Mouse (Mus musculus) hindbrain, postnatal 0 days (tissue): ENCODE data around the gene Nampt. TPM values are rescaled to one million over a fixed set of nuclear protein-coding genes. Genes with fewer than 3 reads are reported as not detected.
"Not testable (repeated sequence)": the region's sequence is repeated elsewhere in the genome, so short reads cannot be mapped to it uniquely, and the experiment has no call there.

ENCODE experiments used
- ATAC-seq: fragments of 200-750 bp; cut with Nextera tagmentation; 2 replicates; pipeline ENCODE4 v1.8.0; 2017; ENCODE audit warnings: mild to moderate bottlenecking, moderate TSS enrichment, moderate library complexity
- DNase-seq: peaks from one replicate; pipeline ENCODE4 v3.0.0-alpha.2; 2015; ENCODE audit warnings: low spot score
- H3K27ac ChIP-seq: fragments of 300-500 bp; sonication (generic); 2 replicates; pipeline ENCODE4 v1.5.1; 2014; ENCODE audit warnings: mild to moderate bottlenecking
- H3K27me3 ChIP-seq: fragments of 300-500 bp; sonication (generic); 2 replicates; pipeline ENCODE4 v1.6.1; 2014; ENCODE audit warnings: low read length, mixed read lengths; ENCODE audit not compliant: insufficient read depth
- H3K36me3 ChIP-seq: fragments of 300-500 bp; sonication (generic); 2 replicates; pipeline ENCODE4 v1.6.1; 2014; ENCODE audit warnings: low read length, mixed read lengths; ENCODE audit not compliant: insufficient read depth
- H3K4me1 ChIP-seq: fragments of 300-500 bp; sonication (generic); 2 replicates; pipeline ENCODE4 v1.6.1; 2014; ENCODE audit warnings: antibody characterized with exemption, low read length, mixed read lengths; ENCODE audit not compliant: insufficient read depth
- H3K4me2 ChIP-seq: fragments of 300-500 bp; sonication (generic); 2 replicates; pipeline ENCODE4 v1.6.1; 2014; ENCODE audit warnings: low read depth, mild to moderate bottlenecking, low read length, moderate library complexity, mixed read lengths
- H3K4me3 ChIP-seq: fragments of 300-500 bp; sonication (generic); 2 replicates; pipeline ENCODE4 v1.5.1; 2014; ENCODE audit warnings: low read length
- H3K9ac ChIP-seq: fragments of 300-500 bp; sonication (generic); replicated peaks from 2 replicates; pipeline ENCODE4 v1.6.1; 2014; ENCODE audit warnings: mild to moderate bottlenecking, low read length, moderate library complexity, mixed read lengths
- H3K9me3 ChIP-seq: fragments of 300-500 bp; sonication (generic); 2 replicates; pipeline ENCODE4 v1.6.1; 2016; ENCODE audit warnings: low read length, mixed read lengths
- CTCF ChIP-seq: IDR thresholded peaks from 2 replicates; pipeline ENCODE4 v1.5.1; 2016; ENCODE audit warnings: antibody characterized with exemption, control low read depth, low read depth
- WGBS: fragments of 180-500 bp; shearing (Covaris S2); extraction: QIAGEN DNeasy Blood & Tissue Kit; methylation state at CpG from one replicate; pipeline ENCODE4 v1.1.7; 2014; 5-methylcytosine and 5-hydroxymethylcytosine counted together
- polyA plus RNA-seq: library from polyadenylated mRNA; unstranded; fragments of >200 nt; fragmentation: Nextera tagmentation; extraction: Ambion mirVana; gene quantifications from 2 replicates; pipeline ENCODE4 v1.2.1, GENCODE M21; 2015
- total RNA-seq: library from RNA; depleted of rRNA; stranded (reverse); fragments of >200 nt; gene quantifications from 2 replicates; pipeline ENCODE4 v1.2.3, GENCODE M21; 2014

The Nampt gene
- total and polyA plus RNA-seq, 2 experiments from 2014 or later: 27.0 to 28.3 TPM

- no peak for ATAC-seq
- 68% methylated on average over 2 of the region's 2 CpGs for WGBS
- H3K27ac ChIP-seq: no peak overlapping the region
- TF ChIP-seq CTCF: no peak
- no peak for DNase-seq
- no peak overlapping the region for H3K4me2 ChIP-seq
- H3K4me3 ChIP-seq: no peak overlapping the region
- H3K27me3 ChIP-seq: no peaks in the 10 kb centered on the region
- no peaks in the 10 kb centered on the region for H3K4me1 ChIP-seq
- no peak overlapping the region for H3K9ac ChIP-seq
- H3K9me3 ChIP-seq: no peaks in the 10 kb centered on the region
- H3K36me3 ChIP-seq: no peaks in the 10 kb centered on the region
Measured at GRCm38 (mm10) chr12:32885041-32885440, 65.7 kb downstream of the Nampt start.

- H3K27me3 ChIP-seq: no peaks in the 10 kb centered on the region
- no peak for DNase-seq
- H3K9me3 ChIP-seq: no peaks in the 10 kb centered on the region
- no peak for ATAC-seq
- no peaks in the 10 kb centered on the region for H3K4me1 ChIP-seq
- no peaks in the 10 kb centered on the region for H3K36me3 ChIP-seq
- 93% methylated on average over 2 of the region's 2 CpGs for WGBS
- no peak overlapping the region for H3K27ac ChIP-seq
- H3K4me2 ChIP-seq: no peak overlapping the region
- no peak overlapping the region for H3K4me3 ChIP-seq
- no peak overlapping the region for H3K9ac ChIP-seq
- no peak for TF ChIP-seq CTCF
Measured at GRCm38 (mm10) chr12:32886353-32886752, 67.0 kb downstream of the Nampt start.

DNA sequence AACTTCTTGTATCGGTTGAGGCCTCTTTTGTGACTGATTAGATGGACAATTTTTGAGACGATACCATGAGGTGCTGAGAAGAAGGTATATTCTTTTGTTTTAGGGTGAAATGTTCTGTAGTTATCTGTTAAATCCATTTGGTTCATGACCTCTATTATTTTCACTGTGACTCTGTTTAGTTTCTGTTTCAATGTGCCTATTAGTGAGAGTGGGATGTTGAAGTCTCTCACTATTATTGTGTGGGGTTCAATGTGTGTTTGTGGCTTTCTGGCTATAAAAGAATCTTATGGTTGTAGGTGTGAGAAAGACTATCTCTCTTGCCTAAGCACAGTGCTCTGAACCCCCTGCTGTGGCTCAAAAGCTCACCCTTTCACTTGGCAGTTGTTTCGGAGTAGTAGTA is 68.9 kb downstream of the Nampt start:
- DNase-seq (no peak), ATAC-seq (no peak)
- Histone ChIP-seq H3K4me2 (no peak overlapping the region), H3K27ac (no peak overlapping the region), H3K9me3 (no peaks in the 10 kb centered on the region), H3K4me1 (no peaks in the 10 kb centered on the region), H3K4me3 (no peak overlapping the region), H3K27me3 (no peaks in the 10 kb centered on the region), H3K9ac (no peak overlapping the region), H3K36me3 (no peaks in the 10 kb centered on the region)
- no peak for TF ChIP-seq CTCF
- WGBS: 91% methylated on average over 3 of the region's 3 CpGs

GRCm38 (mm10) chr12:32889846-32890245 is 70.5 kb downstream of the Nampt start:
- Histone ChIP-seq H3K9ac (no peak overlapping the region), H3K27me3 (no peaks in the 10 kb centered on the region), H3K27ac (no peak overlapping the region), H3K9me3 (no peaks in the 10 kb centered on the region), H3K4me1 (no peaks in the 10 kb centered on the region), H3K4me2 (no peak overlapping the region), H3K36me3 (no peaks in the 10 kb centered on the region), H3K4me3 (no peak overlapping the region)
- no peak for TF ChIP-seq CTCF
- 78% methylated on average over 5 of the region's 5 CpGs for WGBS
- ATAC-seq: no peak
- no peak for DNase-seq

DNA sequence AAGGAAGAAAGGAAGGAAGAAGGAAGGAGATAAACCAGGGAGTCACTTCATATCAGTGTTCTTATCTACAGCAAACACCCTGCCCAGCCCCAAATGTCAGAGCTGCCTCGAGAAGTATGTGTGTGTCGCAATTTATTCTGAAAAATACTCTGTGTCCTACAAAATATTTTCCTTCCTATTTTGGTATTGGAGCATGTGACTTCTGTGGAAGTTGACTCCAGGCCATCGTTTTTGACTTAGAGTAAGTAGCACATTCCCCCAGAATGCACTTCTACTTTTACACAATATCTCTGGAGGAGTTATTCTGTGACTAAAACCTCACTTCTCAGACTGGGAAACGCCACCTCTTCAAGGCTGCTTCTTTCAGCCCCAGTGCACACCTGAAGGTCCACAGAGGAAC is 71.1 kb downstream of the Nampt start:
- ATAC-seq (no peak), DNase-seq (no peak)
- Histone ChIP-seq H3K27ac (no peak overlapping the region), H3K4me3 (no peak overlapping the region), H3K9ac (no peak overlapping the region), H3K4me2 (no peak overlapping the region), H3K36me3 (no peaks in the 10 kb centered on the region), H3K9me3 (no peaks in the 10 kb centered on the region), H3K27me3 (no peaks in the 10 kb centered on the region), H3K4me1 (no peaks in the 10 kb centered on the region)
- 83% methylated on average over 4 of the region's 4 CpGs for WGBS
- TF ChIP-seq CTCF: no peak

- not testable (repeated sequence) for H3K4me2 ChIP-seq, H3K27ac ChIP-seq, DNase-seq, H3K27me3 ChIP-seq, H3K4me1 ChIP-seq, H3K9me3 ChIP-seq, H3K4me3 ChIP-seq, H3K36me3 ChIP-seq, H3K9ac ChIP-seq, ATAC-seq
- 88% methylated on average over 13 of the region's 13 CpGs for WGBS
Measured at GRCm38 (mm10) chr12:32891271-32891670, 71.9 kb downstream of the Nampt start.

GRCm38 (mm10) chr12:32893212-32893611 is 73.9 kb downstream of the Nampt start:
- H3K9ac ChIP-seq: no peak overlapping the region
- no peak overlapping the region for H3K27ac ChIP-seq
- DNase-seq (no peak), ATAC-seq (no peak)
- 43% methylated on average over 12 of the region's 12 CpGs for WGBS
- no peak overlapping the region for H3K4me2 ChIP-seq
- H3K9me3 ChIP-seq: no peaks in the 10 kb centered on the region
- no peak for TF ChIP-seq CTCF
- no peak overlapping the region for H3K4me3 ChIP-seq
- H3K36me3 ChIP-seq: no peaks in the 10 kb centered on the region
- H3K27me3 ChIP-seq: no peaks in the 10 kb centered on the region
- H3K4me1 ChIP-seq: no peaks in the 10 kb centered on the region
